Mouse (Mus musculus) lung, adult 10 weeks (tissue): ENCODE results near the gene Card14. TPM values are rescaled to one million over a fixed set of nuclear protein-coding genes. Genes with fewer than 3 reads are reported as not detected.

Experiments used
- polyA plus RNA-seq: library from polyadenylated mRNA; stranded (reverse); fragments of 350-450 nt; fragmentation: Illumina TruSeq; extraction: RNeasy Lipid Tissue Mini Kit (QIAGEN cat#74804); gene quantifications from one replicate; pipeline ENCODE4 v1.2.3, GENCODE M21; 2014; ENCODE audit warnings: low read depth, low replicate concordance; ENCODE audit not compliant: insufficient read depth

Card14 gene
- not detected for polyA plus RNA-seq

GRCm38 (mm10) chr11:119307658-119307867 lies at the start of gene Card14:
TSS of gene Card14 (plus strand) at chr11:119307768.

GRCm38 (mm10) chr11:119267768-119268556 lies 39.6 kb upstream of the Card14 start, which contains the start of gene Gaa:
TSS of gene Gaa (plus strand) at chr11:119267887.

GRCm38 (mm10) chr11:119299391-119300245 lies 8.0 kb upstream of the Card14 start, which contains the start of gene Eif4a3:
TSS of gene Eif4a3 (minus strand) at chr11:119300089.

GRCm38 (mm10) chr11:119355443-119356385 lies 48.1 kb downstream of the Card14 start, which contains the start of the genes Sgsh and Slc26a11:
TSS of gene Sgsh (minus strand) at chr11:119355536.
TSS of gene Slc26a11 (plus strand) at chr11:119355557.

GRCm38 (mm10) chr11:119392800-119393482 lies 85.4 kb downstream of the Card14 start, which contains the start of gene Rnf213:
TSS of gene Rnf213 (plus strand) at chr11:119393100.

Other genes with a start within 250 kb of the Card14 start
- 6.2 TPM for gene Cbx4, start 221.5 kb upstream of the Card14 start, polyA plus RNA-seq
- 6.4 TPM for gene Tbc1d16, start 79.3 kb upstream of the Card14 start, polyA plus RNA-seq
- gene Ccdc40, start 79.2 kb upstream of the Card14 start, polyA plus RNA-seq, result 8.7 TPM
- 39.3 TPM for gene Gaa, start 39.9 kb upstream of the Card14 start, polyA plus RNA-seq
- gene Eif4a3, start 7.7 kb upstream of the Card14 start, polyA plus RNA-seq, result 92.2 TPM
- 7.4 TPM for gene Sgsh, start 47.8 kb downstream of the Card14 start, polyA plus RNA-seq
- 3.5 TPM for gene Slc26a11, start 47.8 kb downstream of the Card14 start, polyA plus RNA-seq
- gene Rnf213, start 85.3 kb downstream of the Card14 start, polyA plus RNA-seq, result 24.6 TPM
- 6.7 TPM for gene Endov, start 183.6 kb downstream of the Card14 start, polyA plus RNA-seq
- gene Nptx1, start 240.0 kb downstream of the Card14 start, polyA plus RNA-seq, result 3.2 TPM